Mouse (Mus musculus) midbrain, embryonic 11.5 days (tissue): ENCODE results near the gene Ecm1. TPM values are rescaled to one million over a fixed set of nuclear protein-coding genes. Genes with fewer than 3 reads are reported as not detected.

ENCODE experiments used
- ATAC-seq: fragments of 200-750 bp; cut with Nextera tagmentation; 2 replicates; pipeline ENCODE4 v1.8.0; 2017; ENCODE audit warnings: moderate TSS enrichment, moderate library complexity; ENCODE audit not compliant: low FRiP score
- DNase-seq: peaks from one replicate; pipeline ENCODE4 v3.0.0; 2015; ENCODE audit warnings: low spot score; ENCODE audit errors: missing footprints
- H3K27ac ChIP-seq: fragments of 300-500 bp; sonication (generic); 2 replicates; pipeline ENCODE4 v1.5.1; 2014; ENCODE audit warnings: low read depth, low read length
- H3K27me3 ChIP-seq: fragments of 300-500 bp; sonication (generic); 2 replicates; pipeline ENCODE4 v1.6.1; 2014; ENCODE audit warnings: mild to moderate bottlenecking, low read length, moderate library complexity, mixed read lengths; ENCODE audit not compliant: control insufficient read depth, insufficient read depth
- H3K36me3 ChIP-seq: fragments of 300-500 bp; sonication (generic); 2 replicates; pipeline ENCODE4 v1.6.1; 2014; ENCODE audit warnings: mild to moderate bottlenecking, low read length, moderate library complexity, mixed read lengths; ENCODE audit not compliant: control insufficient read depth, insufficient read depth
- H3K4me1 ChIP-seq: fragments of 300-500 bp; sonication (generic); 2 replicates; pipeline ENCODE4 v1.6.1; 2014; ENCODE audit warnings: low read length; ENCODE audit not compliant: control insufficient read depth, insufficient read depth
- H3K4me2 ChIP-seq: fragments of 300-500 bp; sonication (generic); 2 replicates; pipeline ENCODE4 v1.6.1; 2014; ENCODE audit warnings: mild to moderate bottlenecking, moderate library complexity
- H3K4me3 ChIP-seq: fragments of 300-500 bp; sonication (generic); 2 replicates; pipeline ENCODE4 v1.5.1; 2014; ENCODE audit warnings: low read depth, low read length
- H3K9ac ChIP-seq: fragments of 300-500 bp; sonication (generic); 2 replicates; pipeline ENCODE4 v1.6.1; 2014; ENCODE audit warnings: low read length
- H3K9me3 ChIP-seq: fragments of 300-500 bp; sonication (generic); 2 replicates; pipeline ENCODE4 v1.6.1; 2016; ENCODE audit warnings: low read length; ENCODE audit not compliant: control insufficient read depth
- WGBS: fragments of 180-500 bp; shearing (Covaris S2); extraction: QIAGEN DNeasy Blood & Tissue Kit; methylation state at CpG from one replicate; pipeline ENCODE4 v1.1.7; 2014; 5-methylcytosine and 5-hydroxymethylcytosine counted together
- polyA plus RNA-seq: library from polyadenylated mRNA; unstranded; fragments of >200 nt; fragmentation: Nextera tagmentation; extraction: Ambion mirVana; gene quantifications from 2 replicates; pipeline ENCODE4 v1.2.1, GENCODE M21; 2014

The Ecm1 gene
- polyA plus RNA-seq, 1 experiment from 2014 or later, result 18.0 TPM

DNA sequence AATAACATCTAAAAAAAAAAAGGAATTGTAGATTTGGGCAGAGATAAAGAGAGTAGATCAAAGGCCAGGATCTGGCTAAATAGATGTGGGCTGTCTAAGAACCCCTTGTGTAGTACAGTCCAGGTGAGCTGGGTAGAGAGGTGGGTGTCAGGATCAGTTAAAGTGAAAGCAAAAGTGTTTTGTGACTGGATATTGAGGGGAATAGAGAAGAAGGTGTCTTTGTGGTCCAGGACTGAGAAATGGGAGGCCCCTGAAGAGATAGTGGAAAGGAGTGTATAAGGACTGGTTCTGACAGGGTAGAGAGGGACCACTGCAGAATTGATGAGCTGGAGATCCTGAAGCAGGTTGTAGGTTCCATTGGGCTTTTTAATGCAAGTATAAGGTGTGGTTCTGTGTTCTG, 29.4 kb downstream of the Ecm1 start:
- Histone ChIP-seq H3K9me3 (no peaks in the 10 kb centered on the region), H3K27ac (no peak overlapping the region), H3K9ac (no peak overlapping the region), H3K4me1 (no peaks in the 10 kb centered on the region), H3K4me2 (no peak overlapping the region), H3K27me3 (no peaks in the 10 kb centered on the region), H3K36me3 (no peaks in the 10 kb centered on the region), H3K4me3 (no peak overlapping the region)
- ATAC-seq, result no peak
- no peak for DNase-seq

DNA sequence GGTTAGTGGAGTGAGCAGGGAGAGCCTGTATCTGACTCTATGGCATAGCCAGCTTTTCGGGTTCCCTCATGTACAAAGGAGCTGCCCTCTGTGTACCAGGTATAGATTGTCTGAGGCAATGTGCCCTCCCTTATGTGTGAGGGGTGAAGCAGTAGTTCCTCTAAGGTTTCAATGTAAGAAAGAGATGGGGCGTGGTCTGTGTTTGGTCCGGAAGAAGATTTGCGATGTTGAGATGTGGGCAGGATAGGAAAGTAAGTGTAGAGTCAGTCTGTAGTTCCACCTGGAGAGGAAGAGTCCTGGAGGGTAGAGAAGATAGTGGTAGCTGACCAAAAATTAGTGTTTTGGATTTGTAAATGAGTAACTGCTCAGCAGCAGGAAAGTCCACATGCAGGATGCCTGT, 30.3 kb downstream of the Ecm1 start:
- Histone ChIP-seq H3K27me3 (no peaks in the 10 kb centered on the region), H3K9me3 (no peaks in the 10 kb centered on the region), H3K9ac (no peak overlapping the region), H3K4me1 (no peaks in the 10 kb centered on the region), H3K27ac (no peak overlapping the region), H3K36me3 (no peaks in the 10 kb centered on the region), H3K4me2 (no peak overlapping the region), H3K4me3 (no peak overlapping the region)
- 95% methylated on average over 4 of the region's 4 CpGs for WGBS
- DNase-seq, result no peak
- no peak for ATAC-seq

DNA sequence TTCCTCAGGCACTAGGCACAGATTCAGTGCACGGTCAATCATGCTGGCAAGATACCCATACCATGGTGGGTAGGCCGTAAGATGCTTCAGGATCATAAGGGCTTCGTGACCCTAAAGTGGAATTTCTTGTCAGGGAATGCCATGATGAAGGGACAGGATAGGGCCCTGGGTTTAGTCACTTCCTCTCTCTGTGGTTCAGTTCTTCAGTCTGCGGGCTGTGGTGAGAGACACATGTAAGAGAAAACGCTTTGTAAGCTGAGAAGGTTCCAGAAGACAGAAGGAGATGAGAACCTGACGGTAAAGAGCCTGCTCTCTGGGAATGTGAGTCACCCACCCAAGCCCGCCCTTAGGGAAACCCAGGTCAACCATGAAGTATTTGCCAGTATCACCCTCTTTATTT, 31.9 kb downstream of the Ecm1 start:
- no peak overlapping the region for H3K9ac ChIP-seq
- H3K4me3 ChIP-seq, result no peak overlapping the region
- no peak for ATAC-seq
- H3K4me2 ChIP-seq, result no peak overlapping the region
- no peaks in the 10 kb centered on the region for H3K9me3 ChIP-seq
- H3K4me1 ChIP-seq, result no peaks in the 10 kb centered on the region
- H3K27me3 ChIP-seq, result no peaks in the 10 kb centered on the region
- H3K27ac ChIP-seq, result no peak overlapping the region
- H3K36me3 ChIP-seq, result no peaks in the 10 kb centered on the region
- 91% methylated on average over 7 of the region's 7 CpGs for WGBS
- DNase-seq, result no peak

DNA sequence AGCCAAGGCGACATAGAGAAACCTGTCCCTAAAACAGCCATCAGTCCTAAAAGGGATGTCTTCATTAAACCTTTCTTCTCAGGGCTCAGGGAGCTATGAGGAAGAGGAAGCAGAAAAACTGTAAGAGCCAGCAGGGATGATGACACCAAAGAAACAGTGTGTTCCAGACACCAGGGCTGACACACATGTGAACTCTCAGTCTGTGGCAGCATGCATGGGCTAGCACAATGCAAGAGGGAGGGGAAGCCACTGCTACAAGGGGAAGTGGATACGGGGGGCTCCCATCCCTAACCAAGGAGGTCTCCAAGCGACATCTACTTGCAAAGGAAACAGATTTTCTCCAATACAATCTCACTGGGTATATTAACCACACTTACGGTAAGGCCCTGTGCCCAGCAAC, 33.1 kb downstream of the Ecm1 start:
- Histone ChIP-seq H3K27ac (no peak overlapping the region), H3K36me3 (no peaks in the 10 kb centered on the region), H3K4me3 (no peak overlapping the region), H3K9me3 (no peaks in the 10 kb centered on the region), H3K4me1 (peaks cover 7% of the 10 kb centered on the region; the same call in 1 of the 2 replicates), H3K4me2 (no peak overlapping the region), H3K27me3 (no peaks in the 10 kb centered on the region), H3K9ac (no peak overlapping the region)
- DNase-seq, result no peak
- WGBS, result 85% methylated on average over 4 of the region's 4 CpGs
- no peak for ATAC-seq

DNA sequence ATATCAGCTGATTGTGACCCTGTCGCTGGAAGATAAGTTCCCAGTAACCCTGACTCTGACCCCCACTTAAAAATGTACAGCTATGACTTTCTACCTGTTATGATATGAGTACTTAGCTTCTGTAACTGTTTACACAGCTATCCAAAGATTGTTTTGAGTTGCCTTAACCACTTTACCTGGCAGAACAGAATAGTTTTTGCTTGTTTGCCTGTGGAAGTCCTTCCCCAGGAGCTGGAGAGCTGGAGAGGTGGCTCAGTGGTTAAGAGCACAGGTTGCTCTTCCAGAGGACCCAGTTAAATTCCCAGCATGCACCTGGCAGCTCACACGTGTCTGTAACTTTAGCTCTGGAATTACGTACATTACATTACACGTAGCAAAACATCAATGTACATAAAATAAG, 34.8 kb downstream of the Ecm1 start:
- Histone ChIP-seq H3K27me3 (no peaks in the 10 kb centered on the region), H3K4me3 (no peak overlapping the region), H3K27ac (no peak overlapping the region), H3K4me2 (no peak overlapping the region), H3K9me3 (no peaks in the 10 kb centered on the region), H3K36me3 (no peaks in the 10 kb centered on the region), H3K4me1 (peaks cover 7% of the 10 kb centered on the region), H3K9ac (no peak overlapping the region)
- DNase-seq (no peak), ATAC-seq (no peak)
- 88% methylated on average over 4 of the region's 4 CpGs for WGBS

DNA sequence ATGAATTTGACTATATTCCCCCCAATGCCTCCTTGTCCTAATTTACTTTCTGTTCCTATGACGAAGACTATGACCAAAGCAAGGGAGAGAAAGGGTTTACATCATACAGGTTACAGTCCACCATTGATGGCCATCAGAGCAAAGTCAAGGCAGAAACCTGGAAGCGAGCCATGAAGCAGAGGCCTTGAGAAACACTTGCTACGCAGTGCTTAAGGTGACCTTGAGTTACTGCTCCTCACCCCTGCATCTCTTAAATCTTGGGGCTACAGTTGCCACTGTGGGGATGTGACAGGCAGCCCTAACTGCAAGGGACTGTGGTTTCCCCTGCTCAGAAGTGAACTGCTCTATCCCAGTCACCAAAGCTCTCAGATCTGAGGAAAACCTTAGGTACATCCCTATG, 36.1 kb downstream of the Ecm1 start:
- Histone ChIP-seq H3K4me2 (no peak overlapping the region), H3K27me3 (no peaks in the 10 kb centered on the region), H3K27ac (no peak overlapping the region), H3K9ac (no peak overlapping the region), H3K9me3 (no peaks in the 10 kb centered on the region), H3K4me1 (peaks cover 7% of the 10 kb centered on the region), H3K4me3 (no peak overlapping the region), H3K36me3 (no peaks in the 10 kb centered on the region)
- DNase-seq (no peak), ATAC-seq (no peak)
- WGBS, result 95% methylated on average over 3 of the region's 3 CpGs

DNA sequence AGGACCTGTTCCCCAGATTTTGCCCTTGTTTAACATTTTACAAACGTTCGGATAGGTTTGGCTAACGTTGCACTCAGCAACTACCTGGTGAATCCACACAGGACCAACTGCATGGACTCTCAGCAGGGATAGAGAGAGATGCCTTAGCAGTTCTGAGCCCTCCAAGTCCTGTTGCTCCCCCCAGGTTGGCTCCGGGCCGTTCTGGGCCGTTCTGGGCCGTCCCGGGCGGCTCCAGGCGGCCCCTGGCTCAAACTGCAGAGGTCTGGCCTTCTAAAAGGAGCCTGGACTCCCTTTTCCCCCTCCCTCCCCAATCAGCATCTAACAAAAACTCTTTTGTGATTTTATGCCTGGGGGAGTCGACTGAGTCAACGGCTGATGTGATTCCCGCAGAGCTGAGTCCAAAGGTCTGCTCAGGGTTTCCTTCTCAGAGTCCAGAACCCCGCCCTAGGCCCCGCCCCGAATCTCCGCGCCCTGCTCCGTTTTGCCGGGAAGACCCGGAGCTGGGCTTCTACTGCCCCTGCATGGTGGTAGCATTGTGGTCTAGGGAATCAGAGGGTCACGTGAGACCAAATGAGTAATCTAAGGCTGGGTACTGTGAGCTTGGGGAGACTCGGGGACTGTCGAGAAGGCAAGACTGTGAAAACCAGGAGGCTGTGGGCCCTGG, 37.4 kb downstream of the Ecm1 start:
- H3K4me1 ChIP-seq, result peaks cover 7% of the 10 kb centered on the region
- WGBS, result 5% methylated on average over 24 of the region's 24 CpGs
- peak overlapping the region; percentile 37; the same call in 1 of the 2 replicates for H3K9ac ChIP-seq
- H3K27me3 ChIP-seq, result no peaks in the 10 kb centered on the region
- H3K9me3 ChIP-seq, result no peaks in the 10 kb centered on the region
- H3K36me3 ChIP-seq, result no peaks in the 10 kb centered on the region
- H3K27ac ChIP-seq, result no peak overlapping the region
- DNase-seq (peak; percentile 97), ATAC-seq (peak; percentile 93)
- peak overlapping the region; percentile 42 for H3K4me2 ChIP-seq
- H3K4me3 ChIP-seq, result peak overlapping the region; percentile 16; the same call in 1 of the 2 replicates

DNA sequence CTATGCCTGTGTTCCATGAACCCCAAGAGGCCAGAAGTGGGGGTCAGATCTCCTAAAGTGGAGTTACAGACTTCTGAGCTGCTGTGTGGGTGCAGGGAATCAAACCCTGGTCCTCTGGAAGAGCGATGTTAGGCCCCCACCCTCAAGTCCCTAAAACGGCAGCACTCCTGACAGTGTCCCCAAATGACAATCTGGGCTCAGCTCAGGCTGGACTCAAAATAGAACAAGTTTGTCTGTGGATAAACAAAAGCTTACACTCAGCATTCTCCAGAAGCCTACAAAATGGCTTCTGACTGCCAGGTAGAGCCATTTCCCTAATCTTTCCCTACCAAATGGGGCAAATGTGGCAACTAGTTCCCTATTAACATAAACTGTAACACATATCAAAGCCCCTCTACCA, 38.3 kb downstream of the Ecm1 start:
- Histone ChIP-seq H3K9me3 (no peaks in the 10 kb centered on the region), H3K4me1 (peaks cover 7% of the 10 kb centered on the region), H3K27me3 (no peaks in the 10 kb centered on the region), H3K4me2 (no peak overlapping the region), H3K27ac (no peak overlapping the region), H3K4me3 (no peak overlapping the region), H3K36me3 (no peaks in the 10 kb centered on the region), H3K9ac (no peak overlapping the region)
- 85% methylated on average over 2 of the region's 2 CpGs for WGBS
- DNase-seq (no peak), ATAC-seq (no peak)

DNA sequence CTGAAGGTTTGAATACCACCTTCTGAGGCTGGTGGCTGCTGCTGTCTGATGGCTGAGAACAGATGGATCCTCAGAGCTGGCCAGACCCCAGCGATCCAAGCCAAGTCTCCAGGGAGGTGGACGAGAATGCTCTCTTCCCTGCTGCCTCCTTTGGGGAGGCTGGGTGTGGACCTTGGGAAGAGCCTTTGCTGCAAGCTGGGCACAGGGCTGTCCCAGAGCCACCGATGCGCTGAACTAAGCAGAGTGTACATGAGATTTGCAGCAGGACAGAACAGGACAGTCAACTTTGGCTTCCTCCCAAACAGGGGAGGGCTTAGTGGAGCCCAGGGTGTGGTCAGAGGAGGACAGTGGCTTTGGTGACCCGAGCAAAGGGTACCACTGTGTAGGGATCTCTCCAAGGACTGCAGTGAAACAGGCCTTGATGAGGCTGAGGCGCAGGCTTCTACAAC, 39.1 kb downstream of the Ecm1 start:
- Histone ChIP-seq H3K36me3 (no peaks in the 10 kb centered on the region), H3K27me3 (no peaks in the 10 kb centered on the region), H3K9ac (no peak overlapping the region), H3K4me2 (no peak overlapping the region), H3K4me1 (peaks cover 12% of the 10 kb centered on the region), H3K4me3 (no peak overlapping the region), H3K27ac (no peak overlapping the region), H3K9me3 (no peaks in the 10 kb centered on the region)
- WGBS, result 66% methylated on average over 6 of the region's 6 CpGs
- DNase-seq (no peak), ATAC-seq (no peak)
